Mouse (Mus musculus): ENCODE measurements around the gene Mad2l1bp. TPM values are rescaled to one million over a fixed set of nuclear protein-coding genes. Genes with fewer than 3 reads are reported as not detected.

Gene Mad2l1bp
- polyA plus RNA-seq, 1 experiment: 7.0 TPM

GRCm38 (mm10) chr17:46127814-46128493 lies 25.4 kb downstream of the Mad2l1bp start:
- TF ChIP-seq GATA1 (IDR thresholded peaks at IDR 0.05; ENCODE audit: low read length): no peak

DNA sequence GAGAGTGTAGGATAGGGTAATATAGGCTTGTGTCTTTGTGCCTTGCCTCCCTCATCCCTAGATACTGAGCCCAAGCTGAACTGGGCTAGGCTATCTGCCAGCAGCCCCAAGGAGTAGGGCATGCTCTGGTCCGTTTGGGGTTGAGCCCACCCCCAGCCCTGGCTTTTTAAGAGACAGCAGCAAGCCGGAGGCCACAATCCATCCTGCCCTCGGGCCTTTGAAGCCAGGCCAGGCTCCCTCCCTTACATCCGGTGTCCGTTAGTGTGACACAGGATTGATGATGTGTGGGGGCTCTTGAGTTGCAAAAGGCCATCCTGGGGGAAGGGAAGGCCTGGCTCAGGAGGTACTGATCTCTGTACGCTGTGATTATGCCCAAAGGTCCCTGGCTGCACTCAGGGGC lies 26.7 kb downstream of the Mad2l1bp start:
- TF ChIP-seq GATA1 (IDR thresholded peaks at IDR 0.05; ENCODE audit: low read length): no peak

DNA sequence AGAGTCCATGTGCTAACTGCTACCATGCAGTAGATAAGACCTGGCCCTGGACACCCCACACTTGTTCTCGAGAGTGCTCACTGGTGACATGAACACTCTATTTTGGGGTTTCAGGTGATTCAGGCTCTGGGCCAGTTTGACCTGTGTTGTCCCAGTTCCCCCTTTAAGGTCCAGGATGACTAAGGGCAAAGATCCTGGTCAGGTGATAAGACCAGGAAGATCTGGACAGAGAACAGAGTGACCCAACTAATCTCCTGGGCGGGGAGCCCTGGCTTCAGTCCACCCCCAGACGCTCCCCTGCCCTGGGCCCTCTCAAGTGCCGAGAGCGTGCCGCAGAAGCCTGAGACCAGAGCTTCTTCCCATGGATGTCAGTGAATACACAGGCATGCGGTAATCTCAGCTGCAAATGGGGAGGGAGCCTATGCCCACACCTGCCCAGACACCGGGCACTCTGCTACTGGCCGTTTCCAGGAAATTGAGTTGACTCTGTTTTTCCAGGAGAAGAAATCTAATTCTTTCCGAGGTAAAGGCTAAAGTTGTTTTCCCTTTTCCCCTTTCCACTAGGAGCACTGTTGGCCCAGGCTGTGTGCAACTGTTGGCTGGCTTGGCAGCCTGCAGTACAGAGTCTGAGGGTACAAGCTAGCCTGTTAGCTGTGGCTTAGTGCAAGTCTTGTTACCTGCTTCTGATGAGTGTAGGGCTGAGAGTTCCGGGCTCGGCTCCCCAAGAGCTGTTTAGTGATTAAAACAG lies 29.2 kb downstream of the Mad2l1bp start:
- no peak for TF ChIP-seq GATA1 (IDR thresholded peaks at IDR 0.05; ENCODE audit: low read length)

DNA sequence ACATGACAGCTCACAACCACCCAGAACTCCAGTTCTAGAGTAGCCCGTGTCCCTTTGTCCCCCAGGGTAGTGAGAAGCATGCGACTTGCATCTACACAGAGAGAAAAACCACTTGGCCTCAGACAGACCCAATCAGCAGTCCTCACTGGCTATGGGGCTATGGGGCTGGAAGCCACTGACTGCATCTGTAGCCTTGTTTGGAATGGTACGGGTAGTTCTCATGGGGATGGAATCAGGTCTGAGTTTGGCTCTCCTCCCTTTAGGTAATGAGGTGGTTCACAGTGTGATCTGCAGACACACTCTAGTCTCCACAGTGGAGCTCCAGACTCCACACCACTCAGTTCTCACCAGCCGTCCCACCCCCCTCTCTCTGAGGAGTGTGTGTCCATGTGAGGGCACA lies 30.1 kb downstream of the Mad2l1bp start:
- no peak for TF ChIP-seq GATA1 (IDR thresholded peaks at IDR 0.05; ENCODE audit: low read length)

DNA sequence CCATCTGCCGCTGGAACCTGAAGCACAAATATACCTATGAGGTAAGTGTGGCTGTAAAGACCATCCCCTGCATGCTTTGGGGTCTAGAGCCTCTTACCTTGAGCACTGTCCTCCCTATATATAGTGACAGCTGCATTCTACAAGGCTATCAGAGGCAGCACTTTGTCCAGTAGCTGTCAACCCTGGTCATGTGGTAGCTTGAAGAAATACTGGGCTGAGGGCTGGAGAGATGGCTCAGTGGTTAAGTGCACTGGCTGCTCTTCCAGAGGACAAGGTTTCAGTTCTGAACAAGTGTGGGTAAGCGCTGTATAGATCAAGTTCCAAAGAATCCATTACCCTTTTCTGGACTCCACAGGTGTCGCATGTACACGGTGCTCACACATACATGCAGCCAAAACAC lies 30.6 kb downstream of the Mad2l1bp start:
- no peak for TF ChIP-seq GATA1 (IDR thresholded peaks at IDR 0.05; ENCODE audit: low read length)

DNA sequence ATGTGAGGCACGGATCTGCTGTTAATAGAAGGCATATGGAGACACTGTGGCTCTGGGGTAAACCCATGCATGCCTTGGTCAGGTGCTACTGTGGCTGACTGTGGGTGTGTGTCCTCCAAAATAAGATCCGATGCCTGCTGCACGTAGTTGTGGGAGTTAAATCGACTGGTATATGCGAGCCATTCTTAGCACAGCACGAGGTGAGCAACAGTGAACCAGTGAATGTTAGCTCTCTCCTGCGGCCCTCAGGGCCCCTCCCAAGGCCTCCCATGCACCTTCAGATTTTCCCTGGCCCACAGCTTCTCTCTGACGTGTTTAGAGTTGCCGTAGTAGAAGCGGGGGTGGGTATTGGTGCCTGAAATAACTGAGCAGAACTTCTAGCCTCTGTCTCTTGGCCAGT lies 33.7 kb downstream of the Mad2l1bp start:
- TF ChIP-seq GATA1 (IDR thresholded peaks at IDR 0.05; ENCODE audit: low read length): no peak

GRCm38 (mm10) chr17:46118423-46118850 lies 34.9 kb downstream of the Mad2l1bp start:
- no peak for TF ChIP-seq GATA1 (IDR thresholded peaks at IDR 0.05; ENCODE audit: low read length)

- TF ChIP-seq GATA1 (IDR thresholded peaks at IDR 0.05; ENCODE audit: low read length): no peak
Measured at GRCm38 (mm10) chr17:46117623-46118422, 35.5 kb downstream of the Mad2l1bp start.

GRCm38 (mm10) chr17:46116881-46117280 lies 36.5 kb downstream of the Mad2l1bp start:
- TF ChIP-seq GATA1 (IDR thresholded peaks at IDR 0.05; ENCODE audit: low read length): no peak

DNA sequence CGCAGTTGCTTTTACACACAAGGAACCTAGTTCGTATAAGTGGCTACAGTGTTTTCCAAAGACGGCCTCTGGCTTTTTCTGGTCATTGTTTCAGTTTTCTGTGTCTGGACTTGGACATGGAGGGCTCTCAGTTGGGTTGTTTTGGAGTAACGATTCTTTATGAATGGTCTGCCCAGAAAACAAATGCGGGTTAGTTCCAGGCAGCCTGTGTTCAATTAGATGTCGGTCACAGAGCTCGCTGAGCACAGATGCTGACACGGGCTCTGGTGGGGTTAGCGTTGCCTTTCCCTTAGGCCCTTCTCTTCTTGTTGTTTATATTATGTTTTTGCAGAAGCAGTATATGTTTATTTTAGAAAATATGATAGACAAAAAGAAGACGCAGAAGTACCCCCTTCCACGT lies 37.2 kb downstream of the Mad2l1bp start:
- no peak for TF ChIP-seq GATA1 (IDR thresholded peaks at IDR 0.05; ENCODE audit: low read length)

GRCm38 (mm10) chr17:46115489-46115888 lies 37.9 kb downstream of the Mad2l1bp start:
- TF ChIP-seq GATA1 (IDR thresholded peaks at IDR 0.05; ENCODE audit: low read length): no peak

- no peak for TF ChIP-seq GATA1 (IDR thresholded peaks at IDR 0.05; ENCODE audit: low read length)
Measured at GRCm38 (mm10) chr17:46110402-46111289, 42.7 kb downstream of the Mad2l1bp start, which contains the start of gene Mrps18a. Gene Mrps18a, plus strand, starts transcription at chr17:46110986.

- TF ChIP-seq GATA1 (IDR thresholded peaks at IDR 0.05; ENCODE audit: low read length): no peak
Measured at GRCm38 (mm10) chr17:46108286-46108685, 45.1 kb downstream of the Mad2l1bp start.

DNA sequence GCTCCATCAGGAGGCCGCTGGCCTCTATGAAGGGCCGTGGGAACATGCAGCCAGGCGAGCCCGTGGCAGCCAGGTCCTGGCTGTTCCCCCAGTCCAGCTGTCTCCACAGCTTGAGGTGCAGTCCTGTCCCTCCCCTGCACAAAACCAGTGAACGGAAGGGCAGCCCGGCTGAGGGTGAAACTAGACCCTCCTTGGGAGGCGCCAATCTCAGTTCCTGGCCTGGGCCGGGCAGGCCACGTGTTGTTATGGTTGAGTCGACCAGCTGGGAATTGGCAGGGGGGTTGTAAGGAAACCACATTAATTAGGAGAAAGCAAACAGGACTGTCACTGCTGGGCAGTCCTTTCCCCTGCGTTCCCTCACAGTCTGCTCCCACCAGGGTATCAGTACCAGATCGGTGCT lies 48.9 kb downstream of the Mad2l1bp start:
- TF ChIP-seq GATA1 (IDR thresholded peaks at IDR 0.05; ENCODE audit: low read length): no peak

DNA sequence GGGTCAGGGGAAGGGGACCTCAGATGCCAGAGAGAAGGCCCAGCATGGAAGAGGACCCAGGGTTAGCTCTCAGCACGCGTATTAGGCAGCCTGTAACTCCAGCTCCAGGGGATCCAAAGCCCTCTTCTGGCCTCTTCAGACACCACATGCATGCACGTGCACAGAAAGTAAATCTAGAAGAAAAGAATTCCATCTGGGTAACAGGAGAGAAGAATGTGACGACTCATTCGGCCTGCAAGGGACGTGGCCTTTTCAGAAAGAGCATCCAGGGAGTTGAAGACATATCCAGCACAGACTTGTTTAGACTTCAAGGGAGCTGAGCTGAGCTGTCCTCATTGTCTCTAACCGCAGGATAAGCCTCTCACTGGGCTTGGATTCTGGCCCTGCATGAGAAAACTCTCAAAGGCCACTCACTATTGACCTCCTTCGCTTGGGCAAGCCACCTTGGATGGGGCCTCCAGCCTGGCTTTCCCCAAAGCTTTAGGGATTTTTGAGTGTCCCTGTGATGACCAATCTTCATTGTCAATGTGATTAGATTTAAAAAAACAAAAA lies 50.7 kb downstream of the Mad2l1bp start:
- TF ChIP-seq GATA1 (IDR thresholded peaks at IDR 0.05; ENCODE audit: low read length): no peak

Measured in G1E-ER4 (cell line).